Mouse (Mus musculus) kidney, embryonic 16.5 days (tissue): ENCODE results near the gene Scarf2. TPM values are rescaled to one million over a fixed set of nuclear protein-coding genes. Genes with fewer than 3 reads are reported as not detected.

ENCODE experiments used
- ATAC-seq: fragments of 200-750 bp; cut with Nextera tagmentation; 2 replicates; pipeline ENCODE4 v1.8.0; 2017; ENCODE audit warnings: moderate TSS enrichment; ENCODE audit not compliant: low FRiP score, low TSS enrichment
- H3K27ac ChIP-seq: fragments of 300-500 bp; sonication (generic); 2 replicates; pipeline ENCODE4 v1.5.1; 2014; ENCODE audit warnings: low read length
- H3K27me3 ChIP-seq: fragments of 300-500 bp; sonication (generic); 2 replicates; pipeline ENCODE4 v1.6.1; 2014; ENCODE audit warnings: low read length, control low read depth, mixed read lengths; ENCODE audit not compliant: insufficient read depth
- H3K36me3 ChIP-seq: fragments of 300-500 bp; sonication (generic); 2 replicates; pipeline ENCODE4 v1.6.1; 2014; ENCODE audit warnings: low read length, control low read depth, mixed read lengths; ENCODE audit not compliant: insufficient read depth
- H3K4me1 ChIP-seq: fragments of 300-500 bp; sonication (generic); 2 replicates; pipeline ENCODE4 v1.6.1; 2014; ENCODE audit warnings: low read length, control low read depth, mixed read lengths; ENCODE audit not compliant: insufficient read depth
- H3K4me2 ChIP-seq: fragments of 300-500 bp; sonication (generic); replicated peaks from 2 replicates; pipeline ENCODE4 v1.6.1; 2014; ENCODE audit warnings: low read depth, low read length
- H3K4me3 ChIP-seq: fragments of 300-500 bp; sonication (generic); 2 replicates; pipeline ENCODE4 v1.5.1; 2014; ENCODE audit warnings: mild to moderate bottlenecking, low read length
- H3K9ac ChIP-seq: fragments of 300-500 bp; sonication (generic); replicated peaks from 2 replicates; pipeline ENCODE4 v1.6.1; 2014; ENCODE audit warnings: low read length
- H3K9me3 ChIP-seq: fragments of 300-500 bp; sonication (generic); 2 replicates; pipeline ENCODE4 v1.6.1; 2016; ENCODE audit warnings: low read length, control low read depth
- WGBS: fragments of 180-500 bp; shearing (Covaris S2); extraction: QIAGEN DNeasy Blood & Tissue Kit; methylation state at CpG from one replicate; pipeline ENCODE4 v1.1.7; 2014; 5-methylcytosine and 5-hydroxymethylcytosine counted together
- polyA plus RNA-seq: library from polyadenylated mRNA; unstranded; fragments of >200 nt; fragmentation: Nextera tagmentation; extraction: Ambion mirVana; gene quantifications from 2 replicates; pipeline ENCODE4 v1.2.1, GENCODE M21; 2015

The Scarf2 gene
- polyA plus RNA-seq, 1 experiment from 2014 or later: 8.9 TPM

DNA sequence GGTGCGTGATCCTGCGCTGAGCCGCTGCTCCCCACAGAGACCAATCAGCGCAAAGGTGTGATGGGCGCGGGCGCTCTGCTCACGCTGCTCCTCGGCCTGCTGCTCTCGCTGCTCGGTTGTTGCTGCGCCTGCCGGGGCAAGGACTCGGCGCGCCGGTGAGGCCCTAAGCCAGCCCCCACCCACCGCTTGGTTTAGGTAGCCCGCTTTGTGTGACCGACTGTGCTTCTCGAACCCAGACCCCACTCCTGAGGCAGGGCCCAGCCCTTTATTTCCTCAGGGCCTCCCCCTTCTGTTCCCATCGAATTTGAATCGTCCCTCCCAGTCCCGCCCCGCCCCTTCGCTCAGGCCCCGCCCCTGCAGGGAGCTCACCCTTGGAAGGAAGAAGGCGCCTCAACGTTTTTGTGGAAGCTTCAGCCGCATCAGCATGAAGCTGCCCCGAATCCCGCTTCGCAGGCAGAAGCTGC, 7.4 kb downstream of the Scarf2 start:
- peak overlapping the region; percentile 34; the same call in 1 of the 2 replicates for H3K9ac ChIP-seq
- H3K9me3 ChIP-seq: no peaks in the 10 kb centered on the region
- H3K4me3 ChIP-seq: peak overlapping the region; percentile 42
- 0 out of 2 replicates have a peak, but pooled peaks cover 5% of the 10 kb centered on the region for H3K36me3 ChIP-seq
- 7% methylated on average over 33 of the region's 33 CpGs for WGBS
- H3K27me3 ChIP-seq: peaks cover 67% of the 10 kb centered on the region
- H3K4me1 ChIP-seq: peaks cover 69% of the 10 kb centered on the region
- ATAC-seq: peak; percentile 15; the same call in 1 of the 2 replicates
- H3K4me2 ChIP-seq: peak overlapping the region; percentile 62
- no peak overlapping the region for H3K27ac ChIP-seq

DNA sequence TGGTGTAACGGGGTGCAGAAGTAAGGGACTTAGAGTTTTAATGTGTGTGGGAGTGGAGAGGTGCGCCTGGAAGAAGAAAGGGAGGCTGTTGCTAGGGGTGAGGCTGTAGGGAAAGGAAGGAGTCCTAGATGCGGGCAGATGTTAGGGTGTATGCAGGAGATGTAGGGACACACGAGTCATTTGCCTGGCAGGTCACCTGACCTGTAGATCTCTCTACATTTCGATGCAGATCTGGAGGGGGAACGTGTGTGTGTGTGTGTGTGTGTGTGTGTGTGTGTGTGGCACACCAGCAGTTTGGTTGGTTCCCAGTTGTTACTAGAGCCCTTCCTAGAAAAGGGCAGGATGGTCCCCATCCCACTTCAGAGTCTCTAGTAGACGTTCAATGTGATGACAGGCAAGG, 7.9 kb downstream of the Scarf2 start:
- ATAC-seq: no peak
- H3K4me1 ChIP-seq: peaks cover 69% of the 10 kb centered on the region
- WGBS: 21% methylated on average over 7 of the region's 7 CpGs
- no peaks in the 10 kb centered on the region for H3K9me3 ChIP-seq
- H3K9ac ChIP-seq: 0 out of 2 replicates have a peak overlapping the region, but pooled peaks have one; percentile 34
- 0 out of 2 replicates have a peak, but pooled peaks cover 5% of the 10 kb centered on the region for H3K36me3 ChIP-seq
- H3K4me2 ChIP-seq: peak overlapping the region; percentile 62
- H3K27me3 ChIP-seq: peaks cover 62% of the 10 kb centered on the region
- no peak overlapping the region for H3K27ac ChIP-seq
- peak overlapping the region; percentile 42 for H3K4me3 ChIP-seq

DNA sequence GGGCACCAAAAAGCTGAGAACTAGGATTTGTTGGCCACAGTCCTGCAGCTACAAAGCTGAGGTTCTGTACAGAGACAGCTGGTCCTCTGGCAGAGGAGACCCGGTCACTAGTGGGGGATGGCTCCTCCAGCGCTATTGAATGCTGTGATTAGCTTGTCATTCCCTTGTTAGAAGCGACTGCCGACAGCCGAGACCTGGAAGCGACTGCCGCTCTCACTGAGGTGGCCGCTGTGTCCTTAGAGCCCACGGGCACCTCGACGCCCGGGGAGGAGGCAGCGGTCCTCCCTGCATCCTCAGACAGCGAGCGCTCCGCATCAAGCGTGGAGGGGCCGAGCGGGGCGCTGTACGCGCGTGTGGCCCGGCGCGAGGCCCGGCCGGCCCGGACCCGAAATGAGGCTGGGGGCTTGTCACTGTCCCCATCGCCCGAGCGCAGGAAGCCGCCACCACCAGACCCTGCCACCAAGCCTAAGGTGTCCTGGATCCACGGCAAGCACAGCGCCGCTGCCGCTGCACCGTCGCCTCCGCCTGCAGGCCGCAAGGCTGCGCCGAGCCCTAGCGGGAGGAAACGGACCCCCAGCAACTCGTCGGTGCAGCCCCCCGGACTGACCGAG, 9.6 kb downstream of the Scarf2 start:
- Histone ChIP-seq H3K27me3 (peaks cover 53% of the 10 kb centered on the region), H3K36me3 (0 out of 2 replicates have a peak, but pooled peaks cover 5% of the 10 kb centered on the region)

DNA sequence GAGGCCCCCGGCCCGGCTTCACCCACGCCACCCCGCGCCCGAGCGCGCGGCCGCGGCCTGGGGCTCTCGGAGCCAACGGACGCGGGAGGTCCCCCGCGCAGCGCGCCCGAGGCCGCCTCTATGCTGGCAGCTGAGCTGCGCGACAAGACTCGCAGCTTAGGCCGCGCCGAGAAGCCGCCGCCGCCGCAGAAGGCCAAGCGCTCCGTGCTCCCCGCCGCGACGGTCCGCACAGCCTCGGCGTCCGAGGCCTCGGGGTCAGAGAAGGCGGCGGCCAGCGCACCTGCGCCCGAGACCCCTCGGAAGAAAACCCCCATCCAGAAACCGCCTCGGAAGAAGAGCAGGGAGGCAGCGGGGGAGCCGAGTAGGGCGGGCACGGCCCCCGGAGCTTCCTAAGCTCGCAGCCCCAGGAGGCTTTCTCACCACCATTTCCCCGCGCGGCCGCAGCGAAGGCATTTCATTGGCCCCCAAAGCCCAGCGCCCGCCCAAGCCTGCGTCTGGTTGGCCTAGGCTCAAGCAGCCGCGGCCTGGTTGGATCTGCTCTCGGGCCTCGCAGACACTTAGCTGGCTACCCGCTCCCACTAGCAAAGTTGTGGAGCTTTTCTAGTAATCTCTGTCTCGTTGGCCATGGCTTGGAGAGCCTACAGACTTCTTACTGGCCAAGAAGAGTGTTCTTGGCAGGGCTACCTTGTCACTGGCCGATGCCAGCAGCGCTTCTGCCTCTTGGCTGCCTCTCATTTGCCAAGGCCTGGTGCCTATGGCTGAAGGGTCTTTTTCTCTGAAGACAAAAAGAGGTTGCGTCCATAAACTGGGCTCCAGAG, 10.3 kb downstream of the Scarf2 start:
- Histone ChIP-seq H3K27me3 (peaks cover 46% of the 10 kb centered on the region), H3K4me1 (peaks cover 61% of the 10 kb centered on the region), H3K4me3 (peak overlapping the region; percentile 45), H3K9ac (peak overlapping the region; percentile 53), H3K9me3 (no peaks in the 10 kb centered on the region), H3K4me2 (peak overlapping the region; percentile 71), H3K36me3 (0 out of 2 replicates have a peak, but pooled peaks cover 5% of the 10 kb centered on the region), H3K27ac (0 out of 2 replicates have a peak overlapping the region, but pooled peaks have one; percentile 40)
- peak; percentile 79 for ATAC-seq
- 8% methylated on average over 72 of the region's 73 CpGs for WGBS

More for the DNA sequence above, 9.6 kb downstream of the Scarf2 start:
- peak overlapping the region; percentile 53 for H3K9ac ChIP-seq
- peak overlapping the region; percentile 71 for H3K4me2 ChIP-seq
- ATAC-seq: no peak
- peaks cover 67% of the 10 kb centered on the region for H3K4me1 ChIP-seq
- no peak overlapping the region for H3K27ac ChIP-seq
- H3K9me3 ChIP-seq: no peaks in the 10 kb centered on the region
- peak overlapping the region; percentile 45 for H3K4me3 ChIP-seq
- 5% methylated on average over 47 of the region's 50 CpGs for WGBS

DNA sequence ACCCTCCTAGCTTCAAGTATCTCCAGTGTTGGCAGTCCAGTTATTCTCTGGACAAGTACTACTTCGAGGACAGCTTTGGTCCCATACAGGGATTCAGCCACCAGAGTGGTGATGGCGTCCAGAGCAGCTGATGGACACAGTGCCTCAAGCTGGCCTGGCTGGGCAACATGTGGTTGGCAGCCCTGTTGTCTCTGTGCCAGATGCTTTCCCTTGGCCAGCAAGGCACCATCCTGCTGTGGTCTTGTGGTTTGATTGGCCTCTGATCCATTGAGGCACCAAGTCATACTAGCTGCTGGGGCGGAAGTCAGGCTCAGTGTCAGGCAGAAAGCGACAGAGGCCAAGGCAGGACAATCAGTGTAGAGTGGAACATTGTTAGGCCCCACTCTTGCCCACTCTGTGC, 12.0 kb downstream of the Scarf2 start:
- H3K9me3 ChIP-seq: no peaks in the 10 kb centered on the region
- H3K36me3 ChIP-seq: no peaks in the 10 kb centered on the region
- no peak for ATAC-seq
- peak overlapping the region; percentile 8; the same call in 1 of the 2 replicates for H3K27ac ChIP-seq
- no peak overlapping the region for H3K4me3 ChIP-seq
- no peak overlapping the region for H3K4me2 ChIP-seq
- WGBS: 87% methylated on average over 4 of the region's 4 CpGs
- H3K9ac ChIP-seq: no peak overlapping the region
- H3K4me1 ChIP-seq: peaks cover 45% of the 10 kb centered on the region
- H3K27me3 ChIP-seq: peaks cover 32% of the 10 kb centered on the region

DNA sequence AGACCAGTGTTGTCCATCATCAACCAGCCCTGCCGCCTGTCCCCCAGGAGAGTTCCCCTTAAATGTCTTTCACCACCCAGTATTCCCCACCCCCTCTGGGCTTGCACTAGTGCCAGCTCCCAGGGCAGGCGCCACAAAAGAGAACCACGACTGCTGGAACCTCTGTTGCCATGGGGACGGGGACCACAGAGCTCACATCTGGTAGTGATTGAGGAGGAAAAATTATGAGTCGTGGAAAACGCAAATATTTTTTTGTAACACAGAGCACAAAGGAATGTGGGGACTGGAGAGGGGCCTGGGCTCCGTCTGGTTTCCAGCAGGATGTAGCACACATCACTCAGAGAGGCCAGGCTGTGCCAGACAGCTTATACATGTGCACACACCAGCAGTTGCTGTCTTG, 12.6 kb downstream of the Scarf2 start:
- no peak for ATAC-seq
- Histone ChIP-seq H3K9me3 (no peaks in the 10 kb centered on the region), H3K4me1 (peaks cover 39% of the 10 kb centered on the region), H3K36me3 (no peaks in the 10 kb centered on the region), H3K27ac (peak overlapping the region; percentile 8; the same call in 1 of the 2 replicates), H3K27me3 (peaks cover 31% of the 10 kb centered on the region), H3K9ac (no peak overlapping the region), H3K4me3 (no peak overlapping the region), H3K4me2 (no peak overlapping the region)
- WGBS: 26% methylated on average over 7 of the region's 7 CpGs

DNA sequence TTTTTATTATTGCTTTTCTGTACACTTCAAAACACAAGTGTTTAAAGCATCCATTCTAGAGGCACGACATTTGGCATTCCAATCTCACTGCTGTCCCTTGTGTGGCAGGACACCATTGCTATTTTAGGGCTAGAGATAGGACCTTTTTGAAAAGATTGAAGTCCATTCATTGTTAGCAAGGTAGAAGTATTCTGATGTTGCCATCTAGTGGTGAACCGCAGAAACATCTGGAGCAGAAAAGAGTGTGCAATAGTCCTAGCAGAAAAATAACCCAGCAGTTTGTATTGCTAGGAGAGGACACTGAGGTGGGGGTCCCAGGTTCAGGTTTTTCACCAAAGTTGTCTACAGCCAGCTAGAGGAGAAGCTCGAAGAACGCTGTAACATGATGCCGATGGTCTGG, 15.0 kb downstream of the Scarf2 start:
- no peaks in the 10 kb centered on the region for H3K9me3 ChIP-seq
- H3K4me1 ChIP-seq: peaks cover 27% of the 10 kb centered on the region
- ATAC-seq: no peak
- no peak overlapping the region for H3K4me3 ChIP-seq
- H3K9ac ChIP-seq: no peak overlapping the region
- H3K27me3 ChIP-seq: peaks cover 23% of the 10 kb centered on the region
- no peak overlapping the region for H3K4me2 ChIP-seq
- H3K27ac ChIP-seq: no peak overlapping the region
- no peaks in the 10 kb centered on the region for H3K36me3 ChIP-seq
- 6% methylated on average over 5 of the region's 5 CpGs for WGBS

DNA sequence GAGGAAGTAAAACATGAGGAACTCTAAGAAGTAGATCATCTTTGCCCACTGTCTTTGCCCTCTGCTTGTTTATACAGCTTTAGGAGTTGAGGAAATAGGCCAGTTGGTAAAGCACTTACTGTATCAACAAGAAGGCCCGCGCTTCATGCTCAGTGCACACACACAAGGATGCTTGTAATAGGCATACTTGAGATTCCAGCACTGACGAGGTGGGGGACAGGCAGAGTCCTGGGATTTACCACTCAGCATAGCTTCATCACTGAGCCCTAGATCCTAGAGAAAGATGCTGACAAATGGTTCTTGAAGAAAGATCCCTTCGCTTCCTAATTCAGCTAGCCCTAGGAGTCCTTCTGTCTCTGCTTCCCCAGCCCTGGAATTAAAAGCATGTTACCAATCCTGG, 16.1 kb downstream of the Scarf2 start:
- no peaks in the 10 kb centered on the region for H3K36me3 ChIP-seq
- H3K4me1 ChIP-seq: peaks cover 18% of the 10 kb centered on the region
- no peak overlapping the region for H3K9ac ChIP-seq
- H3K9me3 ChIP-seq: no peaks in the 10 kb centered on the region
- no peak for ATAC-seq
- H3K27ac ChIP-seq: no peak overlapping the region
- peaks cover 23% of the 10 kb centered on the region for H3K27me3 ChIP-seq
- H3K4me2 ChIP-seq: no peak overlapping the region
- no peak overlapping the region for H3K4me3 ChIP-seq
- WGBS: 40% methylated on average over 4 of the region's 4 CpGs

DNA sequence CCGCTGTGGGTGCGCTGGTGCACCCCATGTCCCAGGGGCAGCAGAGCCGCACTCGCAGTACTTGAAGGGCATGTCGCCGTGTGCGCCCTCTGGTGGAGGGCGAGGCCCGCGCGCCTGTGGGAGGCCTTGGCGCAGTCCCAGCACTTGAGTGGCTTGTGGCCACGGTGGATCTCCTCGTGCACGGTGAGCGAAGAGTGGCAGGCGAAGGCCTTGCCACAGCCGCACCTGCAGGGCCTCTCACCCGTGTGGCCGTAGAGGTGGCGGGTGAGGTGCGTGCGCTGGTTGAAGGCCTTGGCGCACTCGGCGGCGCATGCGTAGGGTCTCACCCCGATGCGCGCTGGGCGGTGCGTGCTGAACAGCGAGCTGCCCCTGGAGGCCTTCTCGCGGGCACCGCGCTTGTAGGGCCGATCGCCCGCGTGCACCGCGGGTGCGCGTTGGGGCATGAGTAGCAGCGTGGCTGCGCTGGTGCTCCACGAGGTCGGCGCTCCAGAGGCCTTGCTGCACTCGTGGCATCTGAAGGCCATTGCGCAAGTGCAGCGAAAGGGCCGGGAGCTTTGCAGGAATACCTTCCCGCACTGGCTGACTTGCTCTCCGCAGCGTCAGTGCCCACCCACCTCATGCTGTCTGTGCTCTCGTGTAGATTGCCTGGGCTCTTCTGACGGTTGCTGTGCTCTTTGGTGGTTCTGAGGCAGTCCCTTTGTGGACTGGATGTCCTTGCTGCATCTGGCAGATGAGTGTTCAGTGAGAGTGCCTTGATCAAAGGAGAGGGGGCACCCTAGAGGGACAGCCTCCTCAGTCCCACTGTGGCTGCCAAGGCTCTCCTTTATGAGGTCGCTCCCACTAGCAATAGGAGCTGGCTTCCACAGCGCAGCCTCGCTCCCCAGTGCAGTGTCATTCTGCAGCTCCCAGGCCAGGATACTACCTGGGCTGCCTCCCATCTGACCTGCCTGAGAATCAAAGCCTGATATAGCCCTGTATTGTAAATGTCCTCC, 18.6 kb downstream of the Scarf2 start:
- ATAC-seq: peak; percentile 82
- peak overlapping the region; percentile 56 for H3K4me3 ChIP-seq
- H3K27me3 ChIP-seq: peaks cover 23% of the 10 kb centered on the region
- H3K9ac ChIP-seq: peak overlapping the region; percentile 77
- no peaks in the 10 kb centered on the region for H3K36me3 ChIP-seq
- no peak overlapping the region for H3K27ac ChIP-seq
- WGBS: 2% methylated on average over 63 of the region's 63 CpGs
- peaks cover 10% of the 10 kb centered on the region for H3K4me1 ChIP-seq
- H3K4me2 ChIP-seq: peak overlapping the region; percentile 82
- no peaks in the 10 kb centered on the region for H3K9me3 ChIP-seq
